Mouse (Mus musculus) kidney, adult 18-20 months (tissue): Measurements from ENCODE around the gene Zranb2.

Experiments used
- DNase-seq: peaks from one replicate; pipeline ENCODE4 v3.0.0; 2021

The Zranb2 gene

DNA sequence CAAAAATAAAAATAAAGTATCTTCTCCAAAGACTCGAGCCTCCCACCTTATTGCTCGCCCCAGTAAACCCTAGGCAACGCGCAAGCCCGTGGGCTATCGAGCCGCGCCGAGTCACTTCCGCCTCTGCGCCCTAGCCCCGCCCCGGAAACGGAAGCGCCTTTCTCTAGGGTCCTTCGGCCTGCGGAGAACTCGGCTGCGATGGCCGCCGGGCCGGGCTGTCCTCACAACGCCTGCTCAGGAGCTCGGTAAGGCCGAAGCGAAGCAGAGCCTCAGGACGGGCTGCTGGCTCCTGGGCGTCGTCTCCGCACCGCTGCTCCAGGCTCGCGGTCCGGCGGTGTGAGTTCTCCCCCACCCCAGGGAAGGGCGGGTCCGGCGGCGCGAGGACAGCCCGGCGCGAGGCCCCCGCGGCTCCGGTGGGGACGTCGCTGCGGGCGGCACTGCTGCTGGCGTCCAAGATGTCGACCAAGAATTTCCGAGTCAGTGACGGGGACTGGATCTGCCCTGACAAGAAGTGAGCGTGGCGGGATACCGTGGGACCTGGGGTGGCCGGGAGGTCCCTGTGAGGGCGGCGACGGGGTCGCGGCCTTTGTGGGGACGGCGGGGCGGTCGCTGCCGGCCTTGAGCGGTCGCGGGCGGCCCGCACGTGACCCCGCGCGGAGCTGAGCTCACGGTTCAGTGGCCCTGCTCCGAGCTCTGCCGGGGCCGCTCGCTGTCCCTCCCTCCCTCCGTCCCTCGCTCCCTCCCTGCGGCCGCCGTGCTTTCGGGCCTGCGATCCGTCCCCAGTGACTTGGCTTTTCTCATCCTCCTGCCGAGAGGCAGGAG lies at the start of gene Zranb2:
TSS of gene Zranb2 (plus strand) at position 197 of the 822 bp plus-strand sequence.
- DNase-seq, result peak; percentile 95

DNA sequence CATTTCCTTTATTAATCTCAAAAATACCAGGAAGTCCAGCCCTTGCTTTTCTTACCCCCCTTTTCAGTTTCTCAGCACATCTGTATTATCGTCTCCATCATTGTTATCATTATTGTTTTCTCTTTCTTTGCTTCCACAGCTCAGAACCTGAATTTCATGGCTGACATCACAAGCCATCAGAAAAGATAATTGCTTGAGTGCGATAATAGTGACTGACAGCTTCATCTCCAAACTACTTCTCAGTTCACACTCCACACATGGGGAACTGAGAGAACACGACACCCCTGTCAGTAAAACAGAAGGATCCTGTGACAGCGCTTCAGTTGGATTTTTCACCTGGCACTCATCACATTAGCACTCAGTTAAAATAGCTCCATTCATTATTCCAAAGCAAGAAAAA lies 41.9 kb upstream of the Zranb2 start:
- no peak for DNase-seq

DNA sequence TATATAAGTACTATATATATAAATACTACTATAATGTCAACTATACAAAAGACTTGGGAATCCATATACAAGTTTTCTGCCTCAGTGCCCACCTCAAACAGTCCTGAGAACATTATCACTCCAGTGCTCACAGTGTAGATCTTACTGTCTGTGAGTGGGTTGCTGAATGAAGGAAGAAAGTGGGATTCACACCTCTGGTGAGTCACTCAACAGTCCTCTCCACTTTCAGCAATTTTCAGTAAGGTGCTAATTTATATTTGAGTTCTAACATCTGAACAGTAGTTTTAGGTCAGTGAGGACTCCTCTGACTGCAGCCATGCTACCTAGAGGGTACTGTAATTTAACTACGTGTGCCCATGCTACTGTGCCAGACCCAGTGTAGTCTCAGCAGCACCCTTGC lies 31.7 kb upstream of the Zranb2 start:
- DNase-seq, result no peak

DNA sequence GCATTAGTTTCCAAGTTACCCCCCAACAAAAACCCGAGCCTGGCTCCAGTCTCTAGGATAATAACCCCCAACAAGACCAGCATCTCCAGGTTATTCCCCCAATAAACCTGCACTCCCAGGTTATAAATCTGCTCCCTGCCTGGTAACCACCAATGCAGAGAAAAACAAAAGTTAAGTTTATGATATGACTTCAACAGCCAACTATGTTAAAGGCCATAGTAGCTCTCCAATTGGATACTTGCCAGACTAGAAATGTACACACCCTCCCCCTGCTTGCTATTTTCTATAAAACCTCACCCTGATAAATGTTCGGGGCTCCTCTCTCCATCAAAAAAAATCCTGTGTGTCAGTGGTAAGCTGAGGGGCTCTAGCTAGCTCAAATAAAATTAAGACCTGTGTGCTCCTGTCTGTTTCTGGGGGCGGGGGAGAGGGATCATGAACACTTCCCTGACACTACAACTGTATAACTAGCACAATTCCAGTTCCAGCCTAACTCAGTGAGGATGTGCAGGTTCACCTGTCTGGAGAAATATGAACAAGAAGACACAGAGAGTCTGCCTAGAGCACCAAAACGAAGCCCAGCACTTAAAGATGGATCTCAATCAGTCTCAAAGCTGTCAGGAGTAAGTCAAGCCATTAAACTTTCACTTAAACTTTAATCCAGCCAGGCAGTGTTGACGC lies 19.7 kb upstream of the Zranb2 start:
- DNase-seq, result no peak

DNA sequence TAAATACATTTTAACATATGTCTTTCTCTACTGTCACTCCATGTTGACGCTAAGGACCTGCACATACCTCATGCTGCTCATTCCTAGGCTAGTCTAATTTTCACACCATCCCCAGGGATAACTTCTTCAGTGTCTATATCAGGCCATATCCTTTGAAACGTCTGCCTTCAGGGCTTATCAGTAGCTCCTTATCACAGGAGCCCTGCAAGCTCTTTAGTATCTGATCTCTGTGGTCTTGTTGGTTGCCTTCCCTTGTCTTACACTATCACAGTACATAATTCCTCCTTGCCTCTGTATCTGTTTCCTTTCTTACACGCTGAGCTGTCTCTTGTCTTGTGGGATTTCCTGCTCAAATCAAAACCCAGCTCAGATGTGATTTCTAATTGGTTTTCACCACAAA lies 17.5 kb upstream of the Zranb2 start:
- no peak for DNase-seq

DNA sequence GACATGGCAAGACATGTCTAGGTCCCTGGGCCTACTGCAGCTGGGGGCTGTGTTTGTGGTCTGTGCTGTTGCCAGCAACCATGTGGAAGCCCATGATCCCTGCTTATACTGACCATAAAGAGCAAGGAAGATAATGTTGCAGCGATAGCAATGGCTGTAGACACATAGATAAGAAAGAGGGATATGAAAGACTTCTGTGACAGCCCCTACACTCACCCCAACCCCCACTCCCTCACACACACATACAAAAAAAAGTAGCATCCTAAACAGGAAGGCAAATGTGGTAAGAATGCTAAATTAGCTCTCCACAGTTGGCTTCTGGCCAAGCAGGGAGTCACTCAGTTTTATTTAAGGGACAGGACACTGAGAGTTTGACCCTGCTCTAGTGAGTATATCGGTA lies 16.0 kb upstream of the Zranb2 start:
- DNase-seq, result no peak

DNA sequence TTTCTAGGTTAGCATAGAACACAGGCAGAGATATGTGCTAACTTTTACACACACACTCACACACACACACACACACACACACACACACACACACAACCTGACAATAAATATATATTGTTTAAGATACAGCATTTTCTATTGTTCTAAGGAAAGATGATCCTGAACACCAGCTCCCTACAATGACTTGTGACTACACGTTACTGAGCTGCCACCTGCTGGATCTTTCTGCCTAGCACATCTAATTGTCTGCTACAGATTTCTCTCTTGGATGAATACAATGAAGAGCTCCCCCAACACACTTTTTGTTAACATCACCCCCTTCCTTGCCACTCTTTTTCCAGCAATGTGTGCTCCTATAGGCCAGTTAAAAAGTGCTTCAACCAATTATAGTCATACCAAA lies 13.5 kb upstream of the Zranb2 start:
- peak; percentile 25 for DNase-seq

DNA sequence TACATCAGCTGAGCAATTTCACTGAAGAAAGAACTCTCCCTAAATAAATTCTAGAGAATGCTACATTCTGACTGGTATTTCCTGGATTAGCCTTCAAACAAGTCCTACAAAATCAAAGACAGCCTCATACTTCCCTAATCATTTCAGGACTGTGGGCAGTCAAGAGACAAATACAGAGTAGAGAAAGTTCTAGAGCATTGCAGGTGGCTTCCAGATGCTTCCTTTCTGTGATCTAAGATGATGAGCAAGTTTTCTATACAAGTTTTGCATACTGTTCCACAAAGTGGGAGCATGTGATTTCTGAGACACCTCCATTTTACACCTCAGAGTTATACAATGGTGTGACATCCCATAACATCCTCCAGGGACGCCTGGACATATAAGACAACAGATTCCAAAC lies 10.1 kb upstream of the Zranb2 start:
- DNase-seq, result no peak

DNA sequence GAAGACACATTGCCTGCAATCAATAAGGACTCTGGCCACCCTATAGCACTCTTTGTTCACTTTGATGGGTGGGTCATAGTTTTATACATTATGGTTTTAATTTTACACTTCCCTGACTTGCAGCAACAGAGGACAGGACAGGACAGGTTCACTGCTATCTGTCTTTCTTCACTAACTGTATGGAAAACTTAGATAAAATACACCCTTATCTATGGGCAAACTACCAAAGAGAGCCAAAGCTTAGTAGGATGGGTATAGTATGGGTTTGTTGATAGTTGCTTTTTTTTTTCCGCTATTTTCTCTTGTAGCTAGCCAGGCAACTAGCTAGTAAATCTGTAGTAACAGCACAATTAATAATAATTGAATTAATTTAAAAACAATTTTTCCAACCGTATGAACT lies 2.4 kb upstream of the Zranb2 start:
- no peak for DNase-seq

DNA sequence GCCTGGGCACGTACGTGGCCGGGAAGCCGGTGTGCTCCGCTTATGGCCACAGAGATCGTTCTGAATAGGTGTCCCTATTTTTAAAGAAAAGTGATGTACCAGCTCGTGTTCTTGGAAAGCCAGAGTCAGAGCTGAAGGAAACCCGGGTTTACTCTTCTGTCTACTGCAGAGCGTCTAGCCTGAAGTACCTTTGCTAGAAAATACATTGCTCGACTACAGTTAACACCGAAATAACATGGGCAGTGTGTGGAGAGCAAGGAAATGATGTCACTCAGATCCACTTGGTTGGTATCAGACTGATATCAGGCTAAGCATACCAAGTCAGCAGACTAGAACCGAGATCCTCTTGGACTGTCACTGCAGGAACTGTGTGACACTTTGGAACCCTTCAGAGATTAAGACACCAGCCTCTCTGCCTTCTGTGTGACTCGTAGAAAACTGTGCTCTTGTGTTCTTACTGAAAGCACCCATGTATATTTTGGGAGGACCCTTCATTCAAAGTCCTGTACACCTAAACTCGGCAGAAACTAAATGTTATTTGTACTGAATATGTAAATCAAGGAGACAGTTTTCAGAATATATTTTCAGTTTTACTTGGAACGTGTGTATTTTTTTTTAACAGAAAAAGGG lies 941 bp downstream of the Zranb2 start:
- DNase-seq, result no peak

DNA sequence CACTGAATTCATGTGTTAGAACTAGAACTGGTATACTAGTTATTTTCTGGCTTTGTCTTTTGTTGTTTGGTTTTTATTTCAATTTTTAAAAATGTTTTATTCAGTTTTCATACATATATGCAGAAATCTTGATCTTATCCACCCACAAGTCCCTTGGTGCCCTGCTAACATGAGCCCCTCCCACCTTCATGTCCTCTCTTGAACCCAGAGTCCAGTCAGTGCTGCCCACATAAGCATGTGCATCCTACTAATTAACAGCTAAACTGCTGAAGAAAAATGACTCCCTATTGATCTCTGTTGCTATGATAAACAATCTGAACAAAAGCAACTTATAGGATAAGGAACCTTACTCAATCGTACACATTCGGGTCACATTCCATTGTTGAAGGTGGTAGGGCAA lies 15.4 kb downstream of the Zranb2 start:
- DNase-seq, result no peak

DNA sequence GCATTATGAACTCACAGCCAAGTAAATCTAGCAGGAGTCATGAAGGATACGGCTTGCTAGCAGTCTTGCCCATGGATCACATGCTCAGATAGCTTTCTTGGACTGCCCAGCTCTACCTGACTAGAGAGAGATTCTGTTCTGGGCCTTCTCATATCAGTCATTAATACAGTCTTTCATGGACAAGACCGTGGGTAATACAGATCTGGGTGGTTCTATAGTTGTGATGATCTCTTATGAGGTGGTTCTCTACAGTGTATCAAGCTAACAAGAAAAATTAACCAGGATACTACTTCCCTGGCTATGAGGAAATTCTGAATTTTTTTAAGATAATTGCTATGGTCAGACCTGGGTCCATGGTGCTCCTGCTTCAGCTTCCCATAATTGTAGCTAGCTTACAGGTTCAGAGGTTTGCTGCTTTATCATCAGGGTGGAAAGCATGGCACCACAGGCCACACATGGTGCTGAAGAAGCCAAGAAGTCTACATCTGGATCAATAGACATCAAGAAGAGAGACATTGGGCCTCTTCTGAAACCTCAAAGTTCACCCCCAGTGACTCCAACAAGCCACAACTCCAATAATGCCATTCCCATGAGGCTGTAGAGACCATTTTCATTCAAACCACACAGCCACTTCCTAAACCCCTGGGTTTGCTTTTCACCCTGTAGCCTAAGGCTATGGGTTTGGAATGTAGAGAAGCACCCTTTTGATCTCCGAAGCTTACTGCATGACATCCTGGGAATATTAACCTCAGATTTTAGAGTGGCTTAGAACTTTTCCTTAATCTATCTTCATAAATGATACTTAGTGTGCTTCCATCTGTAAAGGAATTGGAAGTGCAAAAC lies 16.0 kb downstream of the Zranb2 start:
- DNase-seq, result no peak

DNA sequence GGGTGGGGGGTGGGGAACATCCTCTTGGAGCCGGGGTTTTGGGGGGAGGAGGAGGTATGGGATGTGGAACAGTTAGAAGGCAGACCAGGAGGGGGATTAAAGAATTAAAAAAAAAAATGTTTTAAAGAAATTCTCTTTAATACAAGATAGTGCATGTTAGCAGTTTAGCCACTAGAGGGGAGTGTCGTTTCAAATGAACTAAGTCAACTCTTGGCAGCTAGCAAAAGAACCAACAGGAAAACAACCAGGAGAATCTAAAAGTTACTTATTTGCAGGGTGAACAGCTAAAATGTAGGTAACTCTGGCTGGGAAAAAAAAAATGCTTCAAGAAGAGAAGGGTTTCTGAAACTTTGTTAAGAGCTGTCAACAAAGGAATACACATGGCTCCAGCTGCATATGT lies 31.2 kb downstream of the Zranb2 start:
- DNase-seq, result no peak

DNA sequence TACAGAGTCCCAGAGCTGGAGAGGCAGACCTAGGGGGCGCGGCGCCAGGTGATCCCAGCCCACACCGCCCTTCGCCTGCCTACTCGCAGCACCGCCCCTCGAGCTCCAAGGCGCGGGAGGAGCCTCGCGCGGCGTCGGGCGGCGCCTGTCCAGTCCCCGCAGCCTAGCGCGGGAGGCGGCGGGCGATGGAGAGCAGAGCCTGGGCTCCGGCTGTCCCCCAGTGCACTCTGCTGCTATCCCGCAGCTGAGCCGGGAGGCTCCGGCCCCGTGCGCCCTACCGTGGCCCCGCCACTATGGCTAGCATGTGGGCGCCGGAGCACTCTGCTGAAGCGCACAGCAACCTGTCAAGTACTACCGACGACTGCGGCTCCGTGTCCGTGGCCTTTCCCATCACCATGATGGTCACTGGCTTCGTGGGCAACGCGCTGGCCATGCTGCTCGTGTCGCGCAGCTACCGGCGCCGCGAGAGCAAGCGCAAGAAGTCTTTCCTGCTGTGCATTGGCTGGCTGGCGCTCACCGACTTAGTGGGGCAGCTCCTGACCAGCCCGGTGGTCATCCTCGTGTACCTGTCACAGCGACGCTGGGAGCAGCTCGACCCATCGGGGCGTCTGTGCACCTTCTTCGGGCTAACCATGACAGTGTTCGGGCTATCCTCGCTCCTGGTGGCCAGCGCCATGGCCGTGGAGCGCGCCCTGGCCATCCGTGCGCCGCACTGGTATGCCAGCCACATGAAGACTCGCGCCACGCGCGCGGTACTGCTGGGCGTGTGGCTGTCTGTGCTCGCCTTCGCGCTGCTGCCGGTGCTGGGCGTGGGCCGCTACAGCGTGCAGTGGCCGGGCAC lies 33.0 kb downstream of the Zranb2 start, which contains the start of gene Ptger3:
TSS of gene Ptger3 (plus strand) at position 168 of the 841 bp plus-strand sequence.
- DNase-seq, result peak; percentile 64

DNA sequence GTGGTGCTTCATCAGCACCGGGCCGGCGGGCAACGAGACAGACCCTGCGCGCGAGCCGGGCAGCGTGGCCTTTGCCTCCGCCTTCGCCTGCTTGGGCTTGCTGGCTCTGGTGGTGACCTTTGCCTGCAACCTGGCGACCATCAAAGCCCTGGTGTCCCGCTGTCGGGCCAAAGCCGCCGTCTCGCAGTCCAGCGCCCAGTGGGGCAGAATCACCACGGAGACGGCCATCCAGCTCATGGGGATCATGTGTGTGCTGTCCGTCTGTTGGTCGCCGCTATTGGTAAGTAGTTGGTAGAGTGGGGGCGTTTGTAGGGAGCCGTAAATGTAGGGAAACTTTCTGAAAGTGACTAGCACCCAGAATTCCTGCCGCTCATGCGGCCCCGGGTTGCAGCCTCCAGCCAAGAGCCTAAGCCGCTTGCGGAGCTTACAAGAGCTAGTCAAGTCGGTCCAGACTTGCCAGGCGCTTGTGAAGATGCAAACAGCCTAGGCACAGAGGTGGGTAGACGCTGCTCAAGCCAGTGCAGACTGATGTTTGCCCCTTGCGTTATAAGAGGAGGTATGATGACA lies 33.7 kb downstream of the Zranb2 start:
- peak; percentile 12 for DNase-seq

DNA sequence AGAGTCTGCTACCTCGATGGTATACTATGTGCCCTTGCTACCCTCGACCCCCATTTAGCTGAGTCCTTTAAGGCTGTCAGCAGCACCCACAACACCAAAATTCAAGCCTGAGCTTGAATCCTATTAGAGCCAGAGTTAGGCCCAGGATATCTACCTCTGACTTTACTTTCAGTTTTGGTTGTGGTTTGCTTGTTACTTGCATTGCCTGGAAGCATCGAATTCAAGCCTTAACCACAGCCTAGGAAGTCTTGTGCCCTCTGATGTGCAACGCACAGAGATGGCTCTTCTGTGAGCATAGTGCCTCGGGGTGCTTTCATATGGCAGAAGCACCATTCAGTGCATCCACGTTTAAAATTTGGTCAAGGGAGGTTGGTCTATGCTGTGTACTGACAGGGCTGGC lies 38.1 kb downstream of the Zranb2 start:
- no peak for DNase-seq

DNA sequence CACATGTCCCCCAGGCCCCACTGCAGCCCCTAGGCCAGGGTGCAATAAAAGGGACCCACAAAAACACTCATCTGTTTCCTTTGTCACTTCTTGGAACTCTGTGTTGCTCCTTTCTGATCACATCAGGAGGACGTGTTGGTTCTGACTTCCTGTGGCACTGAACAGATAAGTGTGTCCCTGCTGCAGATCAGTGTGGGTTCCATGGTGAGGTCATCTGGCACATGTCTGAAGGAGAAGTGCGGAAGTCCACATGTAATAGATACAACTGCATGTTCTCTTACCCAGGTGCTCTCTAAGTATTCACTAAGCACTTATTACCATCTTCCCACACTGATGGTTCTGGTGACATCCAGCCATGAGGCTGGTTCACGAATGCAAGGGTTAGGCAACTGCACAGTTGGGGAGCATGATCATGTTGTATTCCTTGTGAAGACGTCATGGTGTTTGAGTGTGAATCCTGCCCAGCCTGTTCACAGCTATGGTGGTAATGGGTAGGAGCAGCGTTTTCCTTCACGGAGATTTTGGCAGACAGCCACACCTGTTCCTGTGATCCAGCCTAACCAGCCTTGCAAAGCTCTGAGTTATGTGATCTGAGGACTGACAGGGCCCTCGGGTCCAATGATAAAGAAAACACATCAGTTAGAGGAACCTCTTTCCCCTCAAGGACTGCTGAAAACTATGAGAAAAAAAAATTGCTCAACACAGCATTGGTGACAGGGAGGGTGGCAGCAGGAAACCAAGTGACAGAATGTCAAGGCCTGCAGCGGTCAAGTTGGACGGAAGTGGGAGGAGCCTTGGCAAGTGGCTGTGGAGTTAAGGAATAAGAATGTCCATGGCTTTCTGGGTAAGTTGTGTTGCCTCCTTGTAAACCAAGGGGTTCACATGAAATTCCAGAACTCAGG lies 41.7 kb downstream of the Zranb2 start:
- peak; percentile 24 for DNase-seq

DNA sequence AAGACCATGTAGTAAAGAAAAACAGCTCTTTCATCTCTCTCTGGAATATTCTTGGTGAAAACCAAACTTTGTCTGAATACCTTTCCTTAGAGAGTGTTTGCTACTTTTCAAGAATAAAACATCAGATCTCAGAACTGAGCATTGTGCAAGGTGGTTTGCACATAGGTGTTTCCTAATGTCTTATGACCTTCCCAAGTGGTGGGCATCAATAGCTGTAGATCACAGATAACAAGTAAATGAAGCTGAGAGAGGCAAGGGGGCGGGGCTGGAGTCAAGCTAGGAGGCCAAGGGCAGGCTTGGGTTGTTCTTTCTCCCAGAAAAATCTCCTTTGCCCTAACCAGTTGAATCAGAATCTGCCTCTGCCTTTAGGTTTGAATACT lies 42.4 kb downstream of the Zranb2 start:
- DNase-seq, result no peak

DNA sequence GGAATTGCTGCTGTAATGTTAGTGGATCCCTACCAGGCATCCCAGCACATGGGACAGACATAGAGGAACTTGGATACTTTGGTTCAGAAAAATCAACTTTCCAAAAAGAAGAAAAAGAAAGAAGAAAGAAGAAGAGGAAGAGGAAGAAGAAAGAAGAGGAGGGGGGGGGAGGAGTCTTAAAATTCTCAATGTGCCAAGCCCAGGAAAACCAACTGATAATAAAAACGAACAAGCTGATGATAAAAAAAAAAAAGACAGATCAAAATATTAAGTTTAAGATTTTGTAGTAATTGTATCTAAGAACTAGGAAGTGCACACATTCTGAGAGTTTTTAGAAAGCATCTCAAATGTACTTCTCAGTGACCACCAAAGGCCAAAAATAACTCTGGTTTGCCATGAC lies 42.9 kb downstream of the Zranb2 start:
- DNase-seq, result no peak

DNA sequence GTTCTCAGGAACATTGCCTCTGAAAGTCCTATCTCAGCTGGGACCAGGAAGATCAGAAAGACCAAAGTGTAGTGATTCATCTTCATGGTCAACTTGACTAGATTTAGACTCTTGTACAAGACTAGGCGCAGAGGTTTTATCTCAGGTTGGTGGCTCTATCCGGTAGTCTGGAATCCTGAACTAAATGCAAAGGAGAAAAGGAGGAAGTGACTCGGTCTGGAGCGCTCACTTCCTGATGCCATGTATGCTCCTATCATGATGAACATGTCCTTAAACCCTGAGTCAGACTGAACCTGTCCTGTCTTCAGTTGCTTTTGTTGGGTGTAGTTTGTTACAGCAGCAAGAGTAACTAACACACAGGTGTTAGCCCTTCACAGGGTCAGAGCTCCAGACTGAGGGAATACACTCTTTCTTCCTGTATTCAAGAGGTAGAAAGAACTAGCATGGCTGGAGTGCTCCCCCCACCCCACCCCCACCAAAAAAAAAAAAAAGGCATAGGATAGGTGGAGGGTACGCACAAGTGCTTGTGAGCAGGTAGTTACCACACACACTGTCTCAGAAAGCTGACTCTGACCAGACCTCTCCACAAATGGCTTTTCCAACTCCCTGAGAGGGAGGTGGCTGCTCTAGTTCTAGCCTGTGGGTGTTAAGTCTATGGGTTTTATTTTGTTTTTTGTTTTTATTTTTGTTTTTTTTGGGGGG lies 44.7 kb downstream of the Zranb2 start:
- DNase-seq, result no peak
